Mouse (Mus musculus): ENCODE data around the gene Ccnyl1.

- TF ChIP-seq POLR2A (IDR thresholded peaks at IDR 0.05; ENCODE audit: borderline replicate concordance, low read depth, low read length) (no peak), CTCF (IDR thresholded peaks at IDR 0.05; ENCODE audit: low read depth, low read length) (no peak)
Observed at GRCm38 (mm10) chr1:64706610-64707009, 16.4 kb downstream of the Ccnyl1 start.
